22 mouse cellular contexts compared by ENCODE assay signal in the genomic region with DNA sequence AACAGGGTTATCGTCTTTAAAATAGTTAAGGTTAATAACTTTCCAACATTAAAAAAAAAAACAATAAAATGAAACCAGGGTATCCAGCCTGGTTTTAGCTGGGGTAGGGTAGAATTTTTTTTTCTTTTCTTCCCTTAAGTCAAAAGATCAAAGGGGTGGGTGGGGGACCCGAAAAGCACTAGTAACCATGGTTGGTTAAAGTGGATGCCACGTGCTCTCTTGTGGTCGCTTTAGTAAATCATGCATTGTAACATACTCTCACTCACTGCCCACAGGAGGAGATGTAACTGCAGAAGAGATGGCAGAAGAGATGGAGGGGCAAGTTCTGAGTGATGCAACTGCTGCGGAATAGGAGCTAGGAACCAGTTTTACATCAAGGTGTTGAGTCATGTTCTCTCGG. TPM values are rescaled to one million over a fixed set of nuclear protein-coding genes. Genes with fewer than 3 reads are reported as not detected.
DNase-seq lines count a peak whose midpoint lies in the region; ATAC-seq and TF ChIP-seq lines count a peak whose summit lies in the region.
"Had no signal": no experiment of that assay in that cellular context is flagged by ENCODE, and none has a peak within 500 bp of the region (broad histone marks: within the 10 kb centered on the region; RNA-seq: fewer than 3 reads in every experiment).

No protein-coding gene starts in this region.

- no peak overlapping the region for H3K9ac ChIP-seq in ES-Bruce4 (ENCODE audit: low read depth, poor library complexity, severe bottlenecking)
- H3K9ac ChIP-seq: limb, embryonic 13.5 days; liver, embryonic 13.5 days; neural tube, embryonic 13.5 days had no signal

- intact Hi-C loops in heart, postnatal 25 days (cut with DNase I): no loop called here

- TF ChIP-seq POLR2A in ES-Bruce4 (IDR thresholded peaks at IDR 0.05; ENCODE audit: insufficient read depth, low read length): no peak

- H3K4me1 ChIP-seq in ES-Bruce4 (ENCODE audit: control insufficient read depth, insufficient read depth, low read length): peaks cover 2% of the 10 kb centered on the region

- H3K4me3 ChIP-seq in ES-Bruce4 (ENCODE audit: low read depth, low read length): no peak overlapping the region
- H3K4me3 ChIP-seq: heart, embryonic 10.5 days; limb, embryonic 13.5 days; liver, embryonic 13.5 days; megakaryocyte, embryonic 14.5 days; neural tube, embryonic 13.5 days had no signal

- no peaks in the 10 kb centered on the region for H3K36me3 ChIP-seq in ES-Bruce4 (ENCODE audit: control insufficient read depth, insufficient read depth, low read length, poor library complexity, severe bottlenecking)

- no peak for TF ChIP-seq EP300 in ES-Bruce4 (IDR thresholded peaks at IDR 0.05; ENCODE audit: insufficient read depth, low read depth, low read length)

- ATAC-seq in inflammation-experienced regulatory T-cells, adult 6 months: peak; percentile 32
- ATAC-seq: forebrain, embryonic 14.5 days; hindbrain, postnatal 0 days had no signal

- H3K27me3 ChIP-seq in ES-Bruce4 (ENCODE audit: control insufficient read depth, insufficient read depth, low read length, poor library complexity, severe bottlenecking): no peaks in the 10 kb centered on the region
- H3K27me3 ChIP-seq: limb, embryonic 13.5 days; liver, embryonic 13.5 days; megakaryocyte, embryonic 14.5 days; neural tube, embryonic 13.5 days had no signal

- DNase-seq in CD4-positive helper T cell, adult 2 months (ENCODE audit: low read depth, low spot score): peak; percentile 65
- peak; percentile 61 for DNase-seq in thymus, postnatal 14 days
- DNase-seq in lung, postnatal 10 days: no peak
- DNase-seq in heart, postnatal 25 days (ENCODE audit: low spot score): no peak
- DNase-seq in cerebellum, adult 8-10 months: no peak
- DNase-seq: adrenal gland, postnatal 25 days; cerebellum, adult 9-10 months; gastrocnemius, postnatal 10 days; kidney, adult 18-20 months; liver, embryonic 13.5 days; lung, adult 2 months; midbrain, embryonic 14.5 days had no signal

- no peaks in the 10 kb centered on the region for H3K9me3 ChIP-seq in ES-Bruce4 (replicated peaks; ENCODE audit: control insufficient read depth, insufficient read depth, low read length, poor library complexity, severe bottlenecking)
- H3K9me3 ChIP-seq: heart, embryonic 10.5 days; limb, embryonic 13.5 days; liver, embryonic 13.5 days; megakaryocyte, embryonic 14.5 days; neural tube, embryonic 13.5 days had no signal

- TF ChIP-seq CTCF in ES-Bruce4 (IDR thresholded peaks at IDR 0.05; ENCODE audit: low read depth, low read length): no peak

- H3K27ac ChIP-seq in ES-Bruce4 (ENCODE audit: insufficient read depth, low read length): 0 out of 2 replicates have a peak overlapping the region, but pooled peaks have one; percentile 42
- H3K27ac ChIP-seq: heart, embryonic 10.5 days; hindbrain, postnatal 0 days; kidney, postnatal 0 days; limb, embryonic 13.5 days; liver, embryonic 13.5 days; neural tube, embryonic 13.5 days had no signal

RNA-seq across cellular contexts. Expression of a gene that starts 21.5 kb away (rescaled TPM):
- polyA plus RNA-seq in ES-Bruce4 (2011; ENCODE audit: insufficient read depth, insufficient read length, low read depth, missing spikeins): 1.4 and 1.5 TPM in 2 replicates
- 100 to 1,000 TPM; 141 to 216 (median 148) TPM for polyA plus RNA-seq in inflammation-experienced regulatory T-cells, adult 6 months (2017; shearing (Covaris generic))
- under 1 TPM in 1 of 2 experiments, not detected in 1; 0.36 TPM for total RNA-seq in heart, postnatal 25 days (2021)
- total RNA-seq: adrenal gland, postnatal 25 days had no signal
- polyA plus RNA-seq: forebrain, embryonic 14.5 days; midbrain, embryonic 14.5 days had no signal

RNA-seq across cellular contexts. Expression of a gene that starts 50.3 kb away (rescaled TPM):
- 79.1 and 81.1 TPM in 2 replicates for polyA plus RNA-seq in ES-Bruce4 (2011; ENCODE audit: insufficient read depth, insufficient read length, low read depth, missing spikeins)
- polyA plus RNA-seq in inflammation-experienced regulatory T-cells, adult 6 months (2017; shearing (Covaris generic)): 1 to 10 TPM; 2.8 to 3.6 (median 3.5) TPM
- total RNA-seq in heart, postnatal 25 days (2021): 10 to 100 TPM; 15.7 to 15.9 TPM

RNA-seq across cellular contexts. Expression of a gene that starts 50.7 kb away (rescaled TPM):
- 36.9 and 38.4 TPM in 2 replicates for polyA plus RNA-seq in ES-Bruce4 (2011; ENCODE audit: insufficient read depth, insufficient read length, low read depth, missing spikeins)
- not detected for polyA plus RNA-seq in inflammation-experienced regulatory T-cells, adult 6 months (2017; shearing (Covaris generic))
- 1 to 10 TPM; 5.7 to 8.3 TPM for total RNA-seq in heart, postnatal 25 days (2021)
- polyA plus RNA-seq: forebrain, embryonic 14.5 days; heart, embryonic 10.5 days; heart, embryonic 16.5 days; kidney, postnatal 0 days; limb, embryonic 13.5 days; liver, embryonic 13.5 days; midbrain, embryonic 14.5 days; neural tube, embryonic 13.5 days had no signal

Comparison
In these comparisons a context has a peak if more than half of its experiments do, and no peak if none do; other contexts are left out.
1. DNase-seq: peak in CD4-positive helper T cell, adult 2 months (single experiment) and thymus, postnatal 14 days (single experiment); none in lung, postnatal 10 days (single experiment), heart, postnatal 25 days (single experiment) and cerebellum, adult 8-10 months (single experiment).
2. RNA of a gene that starts 21.5 kb away (polyA plus RNA-seq): 141 to 216 TPM in inflammation-experienced regulatory T-cells, adult 6 months; 1.4 to 1.5 TPM in ES-Bruce4; every median in the first group is over 10 times any median in the second.
3. RNA of a gene that starts 50.3 kb away (polyA plus RNA-seq): 79.1 to 81.1 TPM in ES-Bruce4; 2.8 to 3.6 TPM in inflammation-experienced regulatory T-cells, adult 6 months; every median in the first group is over 10 times any median in the second.
4. RNA of a gene that starts 50.7 kb away (polyA plus RNA-seq): 36.9 to 38.4 TPM in ES-Bruce4; not detected in inflammation-experienced regulatory T-cells, adult 6 months; every median in the first group is over 10 times any median in the second.